Mouse (Mus musculus): Measurements from ENCODE around the gene Itgax. TPM values are rescaled to one million over a fixed set of nuclear protein-coding genes. Genes with fewer than 3 reads are reported as not detected.

Gene Itgax
- polyA plus RNA-seq (2015; fragmentation: Nextera tagmentation; extraction: Ambion mirVana) = not detected in 2 replicates

- no peaks in the 10 kb centered on the region for H3K27me3 ChIP-seq (replicated peaks; ENCODE audit: control insufficient read depth, insufficient read depth, low read length)
- no peaks in the 10 kb centered on the region for H3K9me3 ChIP-seq (ENCODE audit: control insufficient read depth, low read length)
- H3K4me2 ChIP-seq (ENCODE audit: low read length) = no peak within 1 kb of the TSS
- no peaks in the 10 kb centered on the region for H3K36me3 ChIP-seq (ENCODE audit: control insufficient read depth, insufficient read depth)
- no peaks in the 10 kb centered on the region for H3K4me1 ChIP-seq (replicated peaks; ENCODE audit: control insufficient read depth, insufficient read depth, low read length)
- no peak within 1 kb of the TSS for H3K27ac ChIP-seq (ENCODE audit: low read length)
- no peak for ATAC-seq
- H3K4me3 ChIP-seq (replicated peaks; ENCODE audit: low read length) = no peak within 1 kb of the TSS
- 87% methylated on average over 8 of the region's 8 CpGs for WGBS
- H3K9ac ChIP-seq (replicated peaks; ENCODE audit: low read depth, low read length) = no peak within 1 kb of the TSS
Measured at GRCm38 (mm10) chr7:128128741-128129720, at the start of gene Itgax. Gene Itgax, plus strand, starts transcription at chr7:128129547.

- 84% methylated on average over 8 of the region's 8 CpGs for WGBS
- Histone ChIP-seq H3K4me2 (ENCODE audit: low read length) (no peak overlapping the region), H3K4me3 (replicated peaks; ENCODE audit: low read length) (no peak overlapping the region), H3K27me3 (replicated peaks; ENCODE audit: control insufficient read depth, insufficient read depth, low read length) (no peaks in the 10 kb centered on the region), H3K9me3 (ENCODE audit: control insufficient read depth, low read length) (no peaks in the 10 kb centered on the region), H3K4me1 (replicated peaks; ENCODE audit: control insufficient read depth, insufficient read depth, low read length) (no peaks in the 10 kb centered on the region), H3K36me3 (ENCODE audit: control insufficient read depth, insufficient read depth) (no peaks in the 10 kb centered on the region), H3K9ac (replicated peaks; ENCODE audit: low read depth, low read length) (no peak overlapping the region), H3K27ac (ENCODE audit: low read length) (no peak overlapping the region)
- ATAC-seq = no peak
Measured at GRCm38 (mm10) chr7:128080012-128080411, 49.3 kb upstream of the Itgax start.

- 87% methylated on average over 7 of the region's 7 CpGs for WGBS
- Histone ChIP-seq H3K4me3 (replicated peaks; ENCODE audit: low read length) (no peak overlapping the region), H3K36me3 (ENCODE audit: control insufficient read depth, insufficient read depth) (no peaks in the 10 kb centered on the region), H3K9ac (replicated peaks; ENCODE audit: low read depth, low read length) (no peak overlapping the region), H3K4me1 (replicated peaks; ENCODE audit: control insufficient read depth, insufficient read depth, low read length) (no peaks in the 10 kb centered on the region), H3K9me3 (ENCODE audit: control insufficient read depth, low read length) (no peaks in the 10 kb centered on the region), H3K27ac (ENCODE audit: low read length) (no peak overlapping the region), H3K27me3 (replicated peaks; ENCODE audit: control insufficient read depth, insufficient read depth, low read length) (no peaks in the 10 kb centered on the region), H3K4me2 (ENCODE audit: low read length) (no peak overlapping the region)
- no peak for ATAC-seq
Measured at GRCm38 (mm10) chr7:128089141-128089540, 40.2 kb upstream of the Itgax start.

- no peak for ATAC-seq
- no peak overlapping the region for H3K27ac ChIP-seq (ENCODE audit: low read length)
- WGBS = 79% methylated on average over 1 of the region's 1 CpGs
Measured at GRCm38 (mm10) chr7:128098135-128098534, 31.2 kb upstream of the Itgax start.

GRCm38 (mm10) chr7:128100742-128101357 lies 28.5 kb upstream of the Itgax start:
- no peak overlapping the region for H3K9ac ChIP-seq (replicated peaks; ENCODE audit: low read depth, low read length)
- no peak overlapping the region for H3K4me2 ChIP-seq (ENCODE audit: low read length)
- WGBS = 77% methylated on average over 2 of the region's 2 CpGs
- H3K36me3 ChIP-seq (ENCODE audit: control insufficient read depth, insufficient read depth) = no peaks in the 10 kb centered on the region
- H3K27ac ChIP-seq (ENCODE audit: low read length) = no peak overlapping the region
- H3K27me3 ChIP-seq (replicated peaks; ENCODE audit: control insufficient read depth, insufficient read depth, low read length) = no peaks in the 10 kb centered on the region
- H3K4me3 ChIP-seq (replicated peaks; ENCODE audit: low read length) = no peak overlapping the region
- 0 out of 2 replicates have a peak, but pooled peaks cover 2% of the 10 kb centered on the region for H3K4me1 ChIP-seq (replicated peaks; ENCODE audit: control insufficient read depth, insufficient read depth, low read length)
- no peaks in the 10 kb centered on the region for H3K9me3 ChIP-seq (ENCODE audit: control insufficient read depth, low read length)
- no peak for ATAC-seq

More at GRCm38 (mm10) chr7:128098135-128098534, 31.2 kb upstream of the Itgax start:
- Histone ChIP-seq H3K9ac (replicated peaks; ENCODE audit: low read depth, low read length) (no peak overlapping the region), H3K9me3 (ENCODE audit: control insufficient read depth, low read length) (no peaks in the 10 kb centered on the region), H3K4me2 (ENCODE audit: low read length) (no peak overlapping the region), H3K4me3 (replicated peaks; ENCODE audit: low read length) (no peak overlapping the region), H3K27me3 (replicated peaks; ENCODE audit: control insufficient read depth, insufficient read depth, low read length) (no peaks in the 10 kb centered on the region), H3K4me1 (replicated peaks; ENCODE audit: control insufficient read depth, insufficient read depth, low read length) (no peaks in the 10 kb centered on the region), H3K36me3 (ENCODE audit: control insufficient read depth, insufficient read depth) (no peaks in the 10 kb centered on the region)

- no peak overlapping the region for H3K4me3 ChIP-seq (replicated peaks; ENCODE audit: low read length)
- H3K9ac ChIP-seq (replicated peaks; ENCODE audit: low read depth, low read length) = no peak overlapping the region
- H3K36me3 ChIP-seq (ENCODE audit: control insufficient read depth, insufficient read depth) = no peaks in the 10 kb centered on the region
- ATAC-seq = no peak
- H3K27me3 ChIP-seq (replicated peaks; ENCODE audit: control insufficient read depth, insufficient read depth, low read length) = no peaks in the 10 kb centered on the region
- H3K4me2 ChIP-seq (ENCODE audit: low read length) = no peak overlapping the region
- 54% methylated on average over 4 of the region's 4 CpGs for WGBS
- no peak overlapping the region for H3K27ac ChIP-seq (ENCODE audit: low read length)
- 0 out of 2 replicates have a peak, but pooled peaks cover 2% of the 10 kb centered on the region for H3K4me1 ChIP-seq (replicated peaks; ENCODE audit: control insufficient read depth, insufficient read depth, low read length)
- H3K9me3 ChIP-seq (ENCODE audit: control insufficient read depth, low read length) = no peaks in the 10 kb centered on the region
Measured at GRCm38 (mm10) chr7:128105246-128105645, 24.1 kb upstream of the Itgax start.

- Histone ChIP-seq H3K9ac (replicated peaks; ENCODE audit: low read depth, low read length) (no peak overlapping the region), H3K27ac (ENCODE audit: low read length) (no peak overlapping the region), H3K4me3 (replicated peaks; ENCODE audit: low read length) (no peak overlapping the region), H3K36me3 (ENCODE audit: control insufficient read depth, insufficient read depth) (no peaks in the 10 kb centered on the region), H3K27me3 (replicated peaks; ENCODE audit: control insufficient read depth, insufficient read depth, low read length) (no peaks in the 10 kb centered on the region), H3K4me2 (ENCODE audit: low read length) (no peak overlapping the region), H3K9me3 (ENCODE audit: control insufficient read depth, low read length) (no peaks in the 10 kb centered on the region), H3K4me1 (replicated peaks; ENCODE audit: control insufficient read depth, insufficient read depth, low read length) (0 out of 2 replicates have a peak, but pooled peaks cover 2% of the 10 kb centered on the region)
- ATAC-seq = no peak
- WGBS = 94% methylated on average over 7 of the region's 7 CpGs
Measured at GRCm38 (mm10) chr7:128107462-128107861, 21.9 kb upstream of the Itgax start.

- H3K27me3 ChIP-seq (replicated peaks; ENCODE audit: control insufficient read depth, insufficient read depth, low read length) = no peaks in the 10 kb centered on the region
- 0 out of 2 replicates have a peak, but pooled peaks cover under 1% of the 10 kb centered on the region for H3K4me1 ChIP-seq (replicated peaks; ENCODE audit: control insufficient read depth, insufficient read depth, low read length)
- no peak for ATAC-seq
- H3K27ac ChIP-seq (ENCODE audit: low read length) = no peak overlapping the region
- H3K36me3 ChIP-seq (ENCODE audit: control insufficient read depth, insufficient read depth) = no peaks in the 10 kb centered on the region
- no peak overlapping the region for H3K4me3 ChIP-seq (replicated peaks; ENCODE audit: low read length)
- no peaks in the 10 kb centered on the region for H3K9me3 ChIP-seq (ENCODE audit: control insufficient read depth, low read length)
- WGBS = 77% methylated on average over 2 of the region's 2 CpGs
- H3K4me2 ChIP-seq (ENCODE audit: low read length) = no peak overlapping the region
- H3K9ac ChIP-seq (replicated peaks; ENCODE audit: low read depth, low read length) = no peak overlapping the region
Measured at GRCm38 (mm10) chr7:128110314-128110713, 19.0 kb upstream of the Itgax start.

- no peak for ATAC-seq
- no peaks in the 10 kb centered on the region for H3K4me1 ChIP-seq (replicated peaks; ENCODE audit: control insufficient read depth, insufficient read depth, low read length)
- H3K27me3 ChIP-seq (replicated peaks; ENCODE audit: control insufficient read depth, insufficient read depth, low read length) = no peaks in the 10 kb centered on the region
- H3K36me3 ChIP-seq (ENCODE audit: control insufficient read depth, insufficient read depth) = no peaks in the 10 kb centered on the region
- no peak overlapping the region for H3K4me2 ChIP-seq (ENCODE audit: low read length)
- H3K9me3 ChIP-seq (ENCODE audit: control insufficient read depth, low read length) = no peaks in the 10 kb centered on the region
- 89% methylated on average over 11 of the region's 11 CpGs for WGBS
- no peak overlapping the region for H3K4me3 ChIP-seq (replicated peaks; ENCODE audit: low read length)
- no peak overlapping the region for H3K27ac ChIP-seq (ENCODE audit: low read length)
- H3K9ac ChIP-seq (replicated peaks; ENCODE audit: low read depth, low read length) = no peak overlapping the region
Measured at GRCm38 (mm10) chr7:128112131-128112530, 17.2 kb upstream of the Itgax start.
